Mouse (Mus musculus) hindbrain, embryonic 13.5 days (tissue): ENCODE data around the gene Atp2b4. TPM values are rescaled to one million over a fixed set of nuclear protein-coding genes. Genes with fewer than 3 reads are reported as not detected.

Experiments used
- ATAC-seq: fragments of 200-750 bp; cut with Nextera tagmentation; 2 replicates; pipeline ENCODE4 v1.8.0; 2017; ENCODE audit warnings: moderate TSS enrichment; ENCODE audit not compliant: low FRiP score
- H3K27ac ChIP-seq: fragments of 300-500 bp; sonication (generic); 2 replicates; pipeline ENCODE4 v1.5.1; 2015; ENCODE audit warnings: inconsistent platforms, mild to moderate bottlenecking, moderate library complexity
- H3K27me3 ChIP-seq: fragments of 300-500 bp; sonication (generic); 2 replicates; pipeline ENCODE4 v1.6.1; 2015; ENCODE audit warnings: mild to moderate bottlenecking, inconsistent platforms
- H3K36me3 ChIP-seq: fragments of 300-500 bp; sonication (generic); 2 replicates; pipeline ENCODE4 v1.6.1; 2015; ENCODE audit warnings: mild to moderate bottlenecking, inconsistent platforms
- H3K4me1 ChIP-seq: fragments of 300-500 bp; sonication (generic); replicated peaks from 2 replicates; pipeline ENCODE4 v1.6.1; 2015; ENCODE audit warnings: inconsistent platforms
- H3K4me2 ChIP-seq: fragments of 300-500 bp; sonication (generic); 2 replicates; pipeline ENCODE4 v1.6.1; 2015; ENCODE audit warnings: inconsistent platforms, mild to moderate bottlenecking, moderate library complexity
- H3K4me3 ChIP-seq: fragments of 300-500 bp; sonication (generic); 2 replicates; pipeline ENCODE4 v1.5.1; 2015; ENCODE audit warnings: mild to moderate bottlenecking, inconsistent platforms
- H3K9ac ChIP-seq: fragments of 300-500 bp; sonication (generic); 2 replicates; pipeline ENCODE4 v1.6.1; 2015; ENCODE audit warnings: mild to moderate bottlenecking, inconsistent platforms
- H3K9me3 ChIP-seq: fragments of 300-500 bp; sonication (generic); 2 replicates; pipeline ENCODE4 v1.6.1; 2016; ENCODE audit warnings: inconsistent platforms
- WGBS: fragments of 180-500 bp; shearing (Covaris S2); methylation state at CpG from one replicate; pipeline ENCODE4 v1.1.7; 2015; 5-methylcytosine and 5-hydroxymethylcytosine counted together
- polyA plus RNA-seq: library from polyadenylated mRNA; unstranded; fragments of >200 nt; fragmentation: Nextera tagmentation; extraction: Ambion mirVana; gene quantifications from 2 replicates; pipeline ENCODE4 v1.2.1, GENCODE M21; 2015

The Atp2b4 gene
- polyA plus RNA-seq, 1 experiment from 2014 or later: 12.1 TPM

DNA sequence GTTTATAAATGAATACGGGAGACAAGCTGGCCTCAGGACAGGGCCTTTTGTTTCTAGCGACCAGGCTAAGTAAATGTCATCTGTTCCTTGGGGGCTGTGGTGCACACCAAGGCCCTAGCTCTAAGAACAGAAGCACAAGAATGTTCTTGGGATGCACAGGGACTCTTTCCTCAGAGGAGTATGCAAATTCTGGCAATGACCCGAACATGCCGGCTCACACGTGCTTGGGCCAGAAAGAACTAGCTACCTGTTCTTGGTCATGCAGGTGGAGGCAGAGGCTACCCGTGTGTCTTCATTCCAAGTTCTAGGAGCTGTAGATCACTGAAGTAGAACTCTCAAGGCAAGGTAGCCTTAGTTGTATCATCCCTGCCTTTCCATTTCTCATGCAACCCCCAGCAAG, 59.7 kb downstream of the Atp2b4 start:
- H3K4me2 ChIP-seq: no peak overlapping the region
- H3K36me3 ChIP-seq: no peaks in the 10 kb centered on the region
- H3K9me3 ChIP-seq: no peaks in the 10 kb centered on the region
- WGBS: 74% methylated on average over 6 of the region's 6 CpGs
- no peak overlapping the region for H3K4me3 ChIP-seq
- ATAC-seq: no peak
- H3K9ac ChIP-seq: no peak overlapping the region
- H3K27ac ChIP-seq: no peak overlapping the region
- H3K4me1 ChIP-seq: peaks cover 38% of the 10 kb centered on the region
- H3K27me3 ChIP-seq: 0 out of 2 replicates have a peak, but pooled peaks cover 2% of the 10 kb centered on the region

- Histone ChIP-seq H3K36me3 (peaks cover 6% of the 10 kb centered on the region), H3K27ac (peak overlapping the region; percentile 58; the same call in 1 of the 2 replicates), H3K4me2 (no peak overlapping the region), H3K4me3 (no peak overlapping the region), H3K9ac (no peak overlapping the region), H3K9me3 (no peaks in the 10 kb centered on the region), H3K27me3 (0 out of 2 replicates have a peak, but pooled peaks cover 2% of the 10 kb centered on the region), H3K4me1 (peaks cover 30% of the 10 kb centered on the region)
- ATAC-seq: peak; percentile 21; the same call in 1 of the 2 replicates
- WGBS: 69% methylated on average over 7 of the region's 7 CpGs
Measured at GRCm38 (mm10) chr1:133736664-133737063, 64.2 kb downstream of the Atp2b4 start.

DNA sequence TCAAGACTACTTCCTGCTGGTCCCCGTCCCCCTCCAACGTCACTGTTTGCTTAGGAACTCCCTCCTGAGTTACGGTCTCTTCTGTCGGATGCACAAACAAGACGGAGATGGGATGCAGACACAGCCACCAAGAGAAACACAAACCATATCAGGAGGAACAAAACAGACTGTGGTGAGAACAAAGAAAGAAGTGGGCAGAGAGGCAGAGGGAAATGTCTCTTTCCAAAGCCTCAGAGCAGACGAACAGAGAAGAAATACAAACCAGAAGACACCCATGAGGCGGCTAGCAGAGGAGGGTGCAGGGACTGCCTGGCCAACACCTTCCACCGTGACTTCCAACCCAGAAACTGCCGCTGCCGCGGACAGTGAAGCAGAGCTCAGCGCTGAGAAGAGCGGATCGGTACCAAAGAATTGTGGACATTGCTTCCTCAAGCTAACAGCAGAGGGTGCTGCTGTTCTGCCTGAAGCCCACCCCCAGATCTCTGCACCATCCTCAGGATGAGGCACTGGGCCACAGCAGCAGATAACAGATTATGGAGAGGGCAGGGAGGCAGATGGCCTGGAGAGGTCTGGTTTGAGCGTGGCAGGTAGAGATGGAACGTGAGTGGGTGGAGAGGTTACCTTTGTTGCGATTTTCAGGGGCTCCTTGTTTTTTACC, 64.7 kb downstream of the Atp2b4 start:
- Histone ChIP-seq H3K9ac (peak overlapping the region; percentile 81), H3K36me3 (peaks cover 10% of the 10 kb centered on the region), H3K27ac (peak overlapping the region; percentile 58), H3K4me1 (peaks cover 24% of the 10 kb centered on the region), H3K27me3 (0 out of 2 replicates have a peak, but pooled peaks cover 2% of the 10 kb centered on the region), H3K9me3 (no peaks in the 10 kb centered on the region), H3K4me3 (peak overlapping the region; percentile 45), H3K4me2 (peak overlapping the region; percentile 55)
- ATAC-seq: peak; percentile 95
- 13% methylated on average over 17 of the region's 17 CpGs for WGBS

- H3K27me3 ChIP-seq: no peaks in the 10 kb centered on the region
- H3K4me1 ChIP-seq: peaks cover 24% of the 10 kb centered on the region
- WGBS: 64% methylated on average over 11 of the region's 11 CpGs
- no peaks in the 10 kb centered on the region for H3K9me3 ChIP-seq
- H3K9ac ChIP-seq: no peak overlapping the region
- H3K27ac ChIP-seq: no peak overlapping the region
- H3K4me3 ChIP-seq: no peak overlapping the region
- ATAC-seq: no peak
- H3K4me2 ChIP-seq: no peak overlapping the region
- H3K36me3 ChIP-seq: peaks cover 39% of the 10 kb centered on the region
Measured at GRCm38 (mm10) chr1:133732814-133733213, 68.0 kb downstream of the Atp2b4 start.

- Histone ChIP-seq H3K9me3 (no peaks in the 10 kb centered on the region), H3K27me3 (no peaks in the 10 kb centered on the region), H3K4me3 (no peak overlapping the region), H3K27ac (no peak overlapping the region), H3K4me2 (no peak overlapping the region), H3K9ac (no peak overlapping the region), H3K4me1 (no peaks in the 10 kb centered on the region), H3K36me3 (peaks cover 55% of the 10 kb centered on the region)
- no peak for ATAC-seq
- 83% methylated on average over 7 of the region's 7 CpGs for WGBS
Measured at GRCm38 (mm10) chr1:133728339-133728738, 72.5 kb downstream of the Atp2b4 start.

DNA sequence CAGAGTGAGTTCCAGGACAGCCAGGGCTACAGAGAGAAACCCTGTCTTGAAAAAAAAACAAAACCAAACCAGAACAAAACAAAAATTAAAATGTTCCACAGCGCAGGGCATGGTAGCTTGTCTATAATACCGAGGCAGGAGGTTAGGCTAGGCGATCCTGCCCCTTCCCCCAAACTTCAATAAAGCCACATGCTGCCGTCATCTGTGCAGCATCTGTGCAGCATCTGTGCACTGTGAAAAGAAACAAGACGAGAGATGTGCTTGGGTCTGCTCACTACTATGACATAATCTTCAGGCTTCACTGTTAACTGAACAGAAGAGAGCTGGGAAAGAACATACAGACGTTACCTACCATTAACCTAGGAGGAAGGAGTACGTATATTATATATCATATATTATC, 80.5 kb downstream of the Atp2b4 start:
- H3K27ac ChIP-seq: no peak overlapping the region
- no peaks in the 10 kb centered on the region for H3K27me3 ChIP-seq
- peaks cover 47% of the 10 kb centered on the region for H3K36me3 ChIP-seq
- no peak for ATAC-seq
- no peak overlapping the region for H3K4me3 ChIP-seq
- no peak overlapping the region for H3K9ac ChIP-seq
- no peak overlapping the region for H3K4me2 ChIP-seq
- no peaks in the 10 kb centered on the region for H3K9me3 ChIP-seq
- 0 out of 2 replicates have a peak, but pooled peaks cover 1% of the 10 kb centered on the region for H3K4me1 ChIP-seq
- 78% methylated on average over 7 of the region's 7 CpGs for WGBS

- H3K4me2 ChIP-seq: no peak overlapping the region
- H3K9ac ChIP-seq: no peak overlapping the region
- no peak overlapping the region for H3K27ac ChIP-seq
- peaks cover 54% of the 10 kb centered on the region for H3K36me3 ChIP-seq
- H3K4me3 ChIP-seq: no peak overlapping the region
- H3K4me1 ChIP-seq: 0 out of 2 replicates have a peak, but pooled peaks cover 5% of the 10 kb centered on the region
- 90% methylated on average over 8 of the region's 8 CpGs for WGBS
- no peaks in the 10 kb centered on the region for H3K27me3 ChIP-seq
- no peaks in the 10 kb centered on the region for H3K9me3 ChIP-seq
- no peak for ATAC-seq
Measured at GRCm38 (mm10) chr1:133718786-133719185, 82.1 kb downstream of the Atp2b4 start.

DNA sequence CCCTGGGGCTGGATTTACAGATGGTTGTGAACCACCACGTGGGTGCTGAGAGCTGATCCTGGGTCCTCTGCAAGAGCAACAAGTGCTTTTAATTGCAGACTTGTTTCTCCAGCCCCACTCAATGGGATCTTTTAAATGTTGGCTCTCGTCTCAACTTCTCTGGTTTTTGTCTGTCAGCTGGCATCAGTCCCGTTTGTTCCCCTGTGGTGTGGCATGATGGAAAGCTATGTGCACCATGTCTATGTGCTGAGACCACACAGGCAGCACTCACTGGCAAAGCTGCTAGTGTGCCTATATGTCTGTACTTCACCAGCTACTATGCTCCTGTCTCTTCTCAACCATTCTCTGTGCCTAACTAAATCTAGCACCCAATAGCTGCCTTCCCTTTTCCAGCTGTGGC, 82.5 kb downstream of the Atp2b4 start:
- WGBS: 77% methylated on average over 3 of the region's 3 CpGs
- ATAC-seq: no peak
- Histone ChIP-seq H3K36me3 (peaks cover 54% of the 10 kb centered on the region), H3K27ac (no peak overlapping the region), H3K9me3 (no peaks in the 10 kb centered on the region), H3K4me3 (no peak overlapping the region), H3K4me2 (no peak overlapping the region), H3K9ac (no peak overlapping the region), H3K4me1 (peaks cover 8% of the 10 kb centered on the region), H3K27me3 (no peaks in the 10 kb centered on the region)

DNA sequence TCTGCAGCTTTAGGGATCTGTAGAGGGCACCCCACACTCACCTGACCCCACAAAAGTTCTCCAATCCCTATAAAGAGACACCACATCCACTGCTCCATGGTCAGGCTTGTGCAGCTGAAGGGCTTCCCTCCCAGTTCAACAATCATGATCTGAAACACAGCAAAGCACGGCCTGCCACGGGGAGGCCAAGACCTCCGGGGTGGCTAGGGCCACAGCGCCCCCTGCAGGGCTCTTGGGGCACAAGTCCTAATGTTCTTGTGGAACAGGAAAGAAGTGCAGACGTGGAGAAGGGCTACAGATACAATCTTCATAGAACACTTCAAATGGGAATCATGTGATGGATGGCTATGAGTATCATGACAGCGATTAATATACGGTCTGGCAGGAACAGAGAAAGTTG, 84.4 kb downstream of the Atp2b4 start:
- Histone ChIP-seq H3K4me3 (no peak overlapping the region), H3K36me3 (peaks cover 54% of the 10 kb centered on the region), H3K4me2 (no peak overlapping the region), H3K27me3 (no peaks in the 10 kb centered on the region), H3K9me3 (no peaks in the 10 kb centered on the region), H3K9ac (no peak overlapping the region), H3K4me1 (peaks cover 23% of the 10 kb centered on the region), H3K27ac (no peak overlapping the region)
- no peak for ATAC-seq
- WGBS: 22% methylated on average over 7 of the region's 7 CpGs

DNA sequence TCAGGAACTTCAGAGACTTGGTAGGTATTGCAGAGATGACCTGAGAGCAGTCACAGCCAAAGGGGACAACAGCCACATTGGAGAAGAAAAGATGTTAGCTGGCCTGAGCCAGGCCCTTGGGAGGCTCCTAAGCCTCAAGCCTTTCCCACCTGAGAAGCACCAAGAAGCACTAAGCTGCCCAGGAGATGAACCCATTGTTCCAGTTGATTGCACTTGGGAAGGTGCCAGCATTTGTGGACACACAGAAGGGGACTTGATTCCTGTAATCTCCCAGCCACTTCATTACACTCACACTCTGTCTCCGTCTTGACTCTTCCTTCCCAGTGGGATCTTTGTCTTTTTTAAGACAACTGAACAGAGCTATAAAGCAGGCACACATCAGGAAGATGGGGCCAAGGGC, 85.7 kb downstream of the Atp2b4 start:
- Histone ChIP-seq H3K4me3 (no peak overlapping the region), H3K27ac (no peak overlapping the region), H3K4me2 (no peak overlapping the region), H3K4me1 (peaks cover 24% of the 10 kb centered on the region), H3K36me3 (peaks cover 48% of the 10 kb centered on the region), H3K9ac (no peak overlapping the region), H3K27me3 (no peaks in the 10 kb centered on the region), H3K9me3 (no peaks in the 10 kb centered on the region)
- 57% methylated on average over 1 of the region's 1 CpGs for WGBS
- no peak for ATAC-seq

DNA sequence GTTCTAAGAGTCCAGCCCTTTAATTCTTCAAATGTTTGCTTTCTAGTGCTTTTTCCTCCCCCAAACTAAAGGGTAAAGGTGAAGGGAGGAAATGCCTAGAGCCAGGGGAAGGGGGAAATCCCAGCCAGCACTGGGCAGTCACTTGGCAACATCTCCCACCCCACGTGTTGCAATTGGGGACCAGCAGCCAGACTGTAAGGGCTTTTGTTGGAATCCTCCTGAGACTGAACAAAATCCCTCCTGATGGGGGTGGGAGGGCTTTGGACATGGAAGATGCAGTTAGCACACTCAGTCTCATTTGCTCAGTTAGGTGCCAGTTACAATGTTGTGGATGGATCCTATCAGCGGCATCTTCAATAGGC, 87.9 kb downstream of the Atp2b4 start:
- H3K4me3 ChIP-seq: no peak overlapping the region
- H3K9ac ChIP-seq: no peak overlapping the region
- H3K27ac ChIP-seq: no peak overlapping the region
- 38% methylated on average over 2 of the region's 2 CpGs for WGBS
- H3K27me3 ChIP-seq: no peaks in the 10 kb centered on the region
- 0 out of 2 replicates have a peak, but pooled peaks have one; percentile 46 for ATAC-seq
- peaks cover 24% of the 10 kb centered on the region for H3K4me1 ChIP-seq
- H3K9me3 ChIP-seq: no peaks in the 10 kb centered on the region
- peaks cover 43% of the 10 kb centered on the region for H3K36me3 ChIP-seq
- H3K4me2 ChIP-seq: no peak overlapping the region

DNA sequence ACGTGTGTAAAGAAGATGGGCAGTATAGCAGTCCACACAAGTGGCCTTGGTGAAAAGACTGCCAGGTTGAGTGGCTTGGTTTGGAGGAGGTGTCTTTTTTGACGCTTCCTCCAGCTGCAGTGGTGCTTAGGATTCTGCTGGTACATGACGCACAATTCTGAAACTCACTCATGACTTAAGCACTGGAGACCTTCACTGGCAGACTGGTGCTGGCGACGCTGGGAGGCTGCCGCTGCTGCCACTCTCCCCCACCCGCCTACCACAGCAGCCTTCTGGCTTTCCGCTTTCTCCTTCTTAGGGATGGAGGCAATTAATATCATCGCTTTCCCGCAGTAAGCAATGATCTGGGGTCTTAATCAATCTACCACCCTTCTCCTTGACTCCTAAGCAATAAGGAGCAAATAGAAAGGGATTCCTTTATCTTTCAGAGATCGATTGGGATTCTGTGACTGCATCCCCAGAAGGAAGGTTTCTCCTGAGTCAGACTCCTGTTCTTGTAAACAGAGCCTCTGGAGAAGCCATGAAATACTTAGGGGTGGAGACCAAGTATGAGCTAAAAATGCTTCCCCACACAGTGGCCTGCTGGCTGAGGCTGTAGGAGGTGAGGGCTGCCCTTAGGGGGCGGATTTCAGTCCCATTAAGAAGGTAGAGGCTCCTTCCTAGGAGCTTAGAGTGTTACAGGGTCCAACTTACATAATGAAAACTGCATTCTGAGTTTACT, 88.4 kb downstream of the Atp2b4 start:
- no peak for ATAC-seq

More for the DNA sequence above, 88.4 kb downstream of the Atp2b4 start:
- H3K36me3 ChIP-seq: peaks cover 42% of the 10 kb centered on the region
- H3K4me2 ChIP-seq: no peak overlapping the region
- peaks cover 24% of the 10 kb centered on the region for H3K4me1 ChIP-seq
- 55% methylated on average over 12 of the region's 12 CpGs for WGBS
- H3K27me3 ChIP-seq: no peaks in the 10 kb centered on the region
- H3K27ac ChIP-seq: peak overlapping the region; percentile 26; the same call in 1 of the 2 replicates
- H3K4me3 ChIP-seq: no peak overlapping the region
- no peaks in the 10 kb centered on the region for H3K9me3 ChIP-seq
- H3K9ac ChIP-seq: no peak overlapping the region
